Mouse (Mus musculus) left cerebral cortex, adult 11 months (tissue): ENCODE measurements at regions not wholly inside any gene's neighbourhood (a gene's known extent, or its start where the extent isn't known, plus 50 kb on each side); places are given as distances from the start of the nearest gene placed in this dataset.
"Not testable (repeated sequence)": the region's sequence is repeated elsewhere in the genome, so short reads cannot be mapped to it uniquely, and the experiment has no call there.

ENCODE experiments used
- DNase-seq: peaks from one replicate; pipeline ENCODE4 v3.0.0; 2022; ENCODE audit warnings: low spot score

DNA sequence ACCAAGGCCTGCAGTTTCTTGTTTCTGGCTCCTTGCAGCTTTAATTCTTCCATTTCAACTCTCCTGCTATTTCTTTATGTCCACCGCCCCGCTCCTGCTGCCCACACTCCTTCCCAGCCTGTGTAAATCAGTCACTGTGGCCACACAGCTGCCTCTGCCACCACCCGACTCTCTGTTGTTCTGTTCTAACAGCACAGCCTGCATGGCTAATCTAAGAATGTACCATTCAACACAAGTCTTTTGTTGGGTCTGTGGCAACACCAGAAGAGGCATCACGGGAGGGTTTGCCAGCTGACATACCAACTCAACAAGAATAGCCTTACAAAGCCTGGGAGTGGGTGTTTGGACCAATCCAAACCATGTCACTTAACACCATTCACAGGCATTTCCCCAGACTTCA is 264.9 kb upstream of the Pum3 start:
- peak; percentile 42 for DNase-seq

DNA sequence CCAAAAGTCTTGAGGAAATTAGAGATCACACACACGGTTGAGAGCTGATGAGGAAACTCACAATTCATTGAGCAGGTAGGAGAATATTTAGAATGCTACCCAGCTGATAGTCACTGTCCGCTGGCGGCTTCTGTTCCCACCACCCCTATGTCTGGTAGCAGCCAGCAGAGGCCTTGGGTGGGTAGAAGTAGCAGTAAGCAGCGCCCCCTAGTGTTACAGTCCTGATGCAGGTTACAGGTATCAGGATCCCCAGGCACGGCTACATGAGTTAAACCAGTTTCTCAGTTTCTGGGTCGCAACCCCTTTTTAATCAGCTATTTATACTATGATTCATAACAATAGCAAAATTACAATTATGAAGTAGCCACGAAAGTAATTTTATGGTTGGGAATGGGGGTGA is 264.1 kb upstream of the Pum3 start:
- DNase-seq, result no peak

DNA sequence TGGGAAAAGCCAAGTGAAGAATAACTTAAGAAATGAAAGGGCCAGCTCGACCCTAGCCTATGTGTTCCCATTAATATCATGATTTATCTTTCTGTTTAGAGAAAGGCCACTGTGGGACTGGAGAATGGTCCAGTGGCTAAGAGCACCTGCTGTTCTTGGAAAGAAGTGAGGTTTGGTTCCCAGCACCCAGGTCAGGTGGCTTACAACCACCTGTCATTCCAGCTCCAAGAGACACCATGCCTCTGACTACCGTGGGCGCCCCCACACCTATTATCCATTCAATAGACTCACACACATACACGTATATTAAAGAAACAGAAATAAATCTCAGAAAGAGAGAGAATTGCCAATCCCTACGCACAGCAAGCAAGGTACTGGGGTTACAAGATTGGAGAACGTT is 263.3 kb upstream of the Pum3 start:
- DNase-seq, result no peak

DNA sequence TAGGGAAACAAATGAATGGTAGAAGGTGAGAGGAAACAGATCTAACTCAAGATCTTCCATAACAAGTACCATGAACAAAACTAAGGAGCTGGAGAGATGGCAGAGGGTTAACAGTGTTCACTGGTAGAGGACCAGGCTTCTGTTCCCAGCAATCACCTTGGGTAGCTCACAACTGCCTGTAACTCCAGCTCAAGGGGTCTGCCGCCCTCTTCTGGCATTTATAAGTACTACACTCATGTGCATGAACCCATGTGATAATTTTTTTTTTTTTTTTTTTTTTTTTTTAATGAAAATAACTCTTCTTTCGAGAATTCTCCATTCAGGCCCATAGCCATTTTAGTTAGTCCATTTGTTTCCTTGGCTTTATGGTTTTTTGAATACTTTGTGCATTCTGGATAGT is 253.8 kb upstream of the Pum3 start:
- no peak for DNase-seq

DNA sequence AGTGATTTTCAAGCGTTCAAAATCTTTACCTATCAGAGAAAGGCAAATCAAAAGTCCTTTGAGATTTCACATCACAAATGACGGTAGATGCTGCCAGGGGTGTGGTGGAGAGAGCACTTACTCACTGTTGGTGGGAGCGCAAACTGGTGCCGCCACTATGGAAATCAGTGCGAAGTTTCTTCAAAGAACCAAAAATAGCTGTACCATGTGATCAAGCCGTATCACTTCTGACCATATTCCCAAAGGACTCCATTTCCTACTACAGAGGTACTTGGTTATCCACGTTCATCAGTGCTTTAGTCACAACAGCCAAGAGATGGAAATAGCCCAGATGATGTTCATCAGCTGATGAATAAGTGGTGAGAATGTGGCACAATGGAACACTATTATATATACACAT is 249.8 kb upstream of the Pum3 start:
- no peak for DNase-seq

DNA sequence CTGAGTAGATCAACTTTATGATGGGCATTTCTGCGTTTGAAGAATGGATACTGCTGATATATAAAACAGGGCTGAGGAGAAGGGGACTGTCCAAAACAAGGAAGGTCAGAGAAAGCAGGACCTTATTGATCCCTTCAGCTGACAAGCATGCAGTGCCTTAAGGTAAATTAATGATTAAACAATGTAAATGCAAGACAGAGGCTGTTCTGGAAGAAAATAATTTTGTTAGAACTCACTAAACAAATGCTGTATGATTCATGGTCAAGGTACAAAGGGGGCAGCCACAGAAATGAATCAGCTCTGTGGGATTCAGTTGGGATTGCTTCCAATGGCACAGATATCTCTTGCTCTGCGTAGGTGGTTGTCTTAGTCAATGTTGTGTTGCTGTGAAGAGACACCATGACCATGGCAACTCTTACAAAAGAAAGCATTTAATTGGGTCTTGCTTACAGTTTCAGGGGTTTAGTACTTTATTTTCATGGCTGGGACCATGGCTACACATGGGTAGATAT is 243.1 kb upstream of the Pum3 start:
- DNase-seq, result no peak

DNA sequence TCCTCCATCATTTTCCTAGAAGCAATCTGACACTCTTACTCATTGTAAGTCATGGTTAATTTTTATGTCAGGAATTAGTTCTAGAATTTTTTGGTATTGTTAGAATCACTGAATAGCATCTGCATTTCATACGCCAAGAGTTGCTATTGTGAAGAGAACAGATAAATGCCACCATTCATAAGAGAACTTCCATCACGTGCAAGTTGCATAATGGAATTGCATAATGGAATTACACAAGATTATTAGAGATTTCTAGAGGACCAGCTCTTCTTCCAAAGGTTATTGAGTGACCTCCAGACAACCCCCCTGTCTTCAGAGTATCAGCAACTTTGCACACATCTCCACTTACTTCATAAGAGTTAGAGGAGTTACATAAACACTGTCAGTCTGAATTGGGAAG is 233.7 kb upstream of the Pum3 start:
- DNase-seq, result peak; percentile 2

DNA sequence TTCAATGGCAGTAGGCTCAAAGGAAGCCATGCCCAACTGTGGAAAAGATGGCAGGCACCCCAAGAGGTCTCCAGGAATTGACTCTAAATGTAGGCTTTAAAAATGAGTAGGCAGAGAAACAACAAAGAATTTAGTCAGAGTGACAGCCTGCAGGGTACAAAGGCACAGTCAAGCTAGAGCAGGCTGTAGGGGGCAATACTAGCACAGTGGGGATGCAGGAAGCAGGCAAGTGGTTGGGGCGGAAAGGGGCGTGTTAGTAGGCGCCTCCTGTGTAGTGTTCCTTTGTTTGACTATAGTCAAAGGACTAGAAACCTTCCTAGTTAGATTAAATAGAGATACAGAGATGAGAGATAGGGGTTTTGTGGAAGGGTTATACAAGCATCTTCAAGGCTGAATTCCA is 211.4 kb upstream of the Pum3 start:
- DNase-seq, result no peak

DNA sequence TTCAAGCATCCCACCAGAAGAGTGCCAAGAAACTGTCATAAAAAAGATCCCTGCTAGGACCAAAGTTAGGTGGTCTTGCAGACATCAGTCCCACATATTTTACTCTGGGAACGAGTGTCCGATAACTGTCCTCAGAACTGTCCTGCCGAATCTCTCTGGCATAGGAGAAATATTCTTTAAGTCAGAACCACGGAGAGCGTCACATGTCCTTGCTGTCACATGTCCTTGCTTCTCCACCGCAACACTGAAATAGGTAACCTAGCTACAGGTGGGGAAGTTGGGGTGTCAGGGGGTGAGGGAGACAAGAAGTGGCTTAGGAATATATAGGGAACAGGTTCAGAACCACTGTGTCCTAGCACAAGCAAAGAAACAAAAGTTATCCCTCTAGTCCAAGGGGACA is 203.5 kb upstream of the Pum3 start:
- DNase-seq, result no peak

DNA sequence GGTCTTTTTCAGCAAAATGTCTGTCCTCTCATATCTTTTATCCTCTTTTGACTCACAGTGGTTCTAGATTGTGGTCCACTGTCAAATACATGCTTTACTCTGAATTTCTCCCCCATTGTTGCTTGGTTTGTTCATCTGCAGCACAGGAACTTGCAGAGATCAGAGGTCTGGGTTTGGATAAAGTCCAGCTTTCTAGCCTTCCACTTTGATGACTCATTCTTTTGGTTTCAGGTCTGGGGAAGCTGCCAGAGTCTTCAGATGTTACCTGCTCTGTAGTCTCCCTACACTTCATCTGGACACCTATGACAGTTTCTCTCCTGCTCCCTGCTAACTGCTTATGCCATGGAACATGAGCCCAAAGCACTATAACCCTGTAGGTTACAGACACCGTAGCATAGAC is 198.0 kb upstream of the Pum3 start:
- DNase-seq, result no peak

DNA sequence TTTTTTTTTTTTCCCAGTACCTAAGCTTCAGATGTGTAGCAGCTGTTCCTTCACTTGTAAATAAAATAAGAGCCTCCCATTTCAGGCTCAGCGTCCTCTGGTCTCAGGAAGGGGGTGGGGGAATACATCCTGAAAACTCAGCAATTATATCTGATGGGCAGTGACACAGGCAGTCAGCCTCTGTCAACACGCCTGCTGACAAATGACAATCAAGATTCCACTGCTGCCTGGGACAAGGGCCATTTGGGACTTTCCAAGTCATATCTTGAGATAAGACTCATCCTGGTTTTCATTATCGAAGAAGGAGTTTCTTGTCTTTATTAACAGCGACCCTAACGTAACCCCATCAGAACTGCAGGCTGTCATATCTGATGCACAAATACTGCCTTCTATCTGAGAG is 187.9 kb upstream of the Pum3 start:
- no peak for DNase-seq

DNA sequence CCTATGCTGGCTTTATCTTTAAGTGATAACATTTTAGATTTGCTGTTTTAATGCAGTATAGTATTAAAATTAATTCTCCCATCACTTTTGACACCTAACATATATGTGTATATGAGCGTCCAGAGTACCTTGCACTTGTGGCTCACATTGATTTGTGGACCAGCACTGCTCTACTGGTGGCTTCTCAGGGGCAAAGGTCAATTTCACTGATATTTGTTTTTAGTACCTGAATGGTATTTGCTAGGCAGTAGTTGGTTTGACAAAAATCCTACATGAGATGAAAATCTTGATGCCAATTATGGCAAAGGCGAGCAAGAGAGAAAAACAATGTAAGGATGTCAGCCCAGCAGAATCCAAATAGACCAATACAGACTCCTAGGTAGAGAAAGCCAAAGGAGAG is 177.3 kb upstream of the Pum3 start:
- DNase-seq, result no peak

DNA sequence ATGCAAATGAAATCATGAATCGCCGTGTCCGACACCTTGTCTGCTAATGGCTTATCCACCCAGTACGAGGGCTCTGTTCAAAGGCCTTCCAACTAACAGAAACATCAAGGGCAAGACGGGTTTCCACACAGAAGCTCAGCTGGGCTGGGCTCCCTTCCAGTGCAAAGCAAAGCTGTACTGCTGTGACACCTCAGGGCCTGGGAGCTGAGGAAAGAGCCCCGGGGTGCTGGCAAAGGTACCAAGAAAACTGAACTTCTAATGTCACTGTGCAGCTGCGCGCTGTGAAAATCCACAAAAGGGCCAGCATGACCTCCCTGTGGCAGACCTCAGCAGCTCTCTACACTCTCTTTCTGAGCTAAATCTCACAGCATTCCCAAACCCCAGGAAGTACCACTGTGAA is 173.7 kb upstream of the Pum3 start:
- no peak for DNase-seq

DNA sequence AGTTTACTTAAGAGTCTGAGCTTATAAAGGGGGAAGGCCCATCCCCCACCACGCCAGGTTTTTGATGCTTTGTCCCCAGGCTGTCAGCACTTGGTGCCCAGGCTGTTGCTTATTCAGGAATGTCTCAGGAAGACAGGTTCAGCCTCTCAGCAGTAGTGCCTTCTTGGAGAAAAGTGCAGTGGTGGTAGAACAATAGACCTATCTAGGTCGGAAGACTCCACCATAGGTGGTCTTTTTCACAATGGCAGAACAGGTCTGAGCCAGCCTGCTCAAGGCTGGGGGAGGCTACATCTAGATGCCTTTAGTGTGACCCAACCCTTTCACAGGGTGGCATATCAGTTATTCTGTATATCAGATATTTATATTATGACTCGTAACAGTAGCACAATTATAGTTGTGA is 171.9 kb upstream of the Pum3 start:
- DNase-seq, result no peak

DNA sequence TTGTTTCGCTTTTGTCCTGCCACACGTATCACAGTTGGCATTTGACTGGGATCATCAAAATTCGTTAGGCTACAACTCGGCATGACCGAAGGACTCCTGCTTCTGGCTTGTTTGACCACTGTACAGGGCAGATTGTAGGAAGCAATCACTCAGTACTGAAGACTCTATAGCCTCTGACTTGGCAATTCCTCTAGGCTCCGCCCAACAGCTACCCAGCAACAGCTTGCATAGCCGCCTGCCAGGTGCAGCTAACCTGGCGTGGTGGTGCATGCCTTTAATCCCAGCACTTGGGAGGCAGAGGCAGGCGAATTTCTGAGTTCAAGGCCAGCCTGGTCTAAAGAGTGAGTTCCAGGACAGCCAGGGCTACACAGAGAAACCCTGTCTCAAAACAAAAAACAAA is 170.8 kb upstream of the Pum3 start:
- not testable (repeated sequence) for DNase-seq

DNA sequence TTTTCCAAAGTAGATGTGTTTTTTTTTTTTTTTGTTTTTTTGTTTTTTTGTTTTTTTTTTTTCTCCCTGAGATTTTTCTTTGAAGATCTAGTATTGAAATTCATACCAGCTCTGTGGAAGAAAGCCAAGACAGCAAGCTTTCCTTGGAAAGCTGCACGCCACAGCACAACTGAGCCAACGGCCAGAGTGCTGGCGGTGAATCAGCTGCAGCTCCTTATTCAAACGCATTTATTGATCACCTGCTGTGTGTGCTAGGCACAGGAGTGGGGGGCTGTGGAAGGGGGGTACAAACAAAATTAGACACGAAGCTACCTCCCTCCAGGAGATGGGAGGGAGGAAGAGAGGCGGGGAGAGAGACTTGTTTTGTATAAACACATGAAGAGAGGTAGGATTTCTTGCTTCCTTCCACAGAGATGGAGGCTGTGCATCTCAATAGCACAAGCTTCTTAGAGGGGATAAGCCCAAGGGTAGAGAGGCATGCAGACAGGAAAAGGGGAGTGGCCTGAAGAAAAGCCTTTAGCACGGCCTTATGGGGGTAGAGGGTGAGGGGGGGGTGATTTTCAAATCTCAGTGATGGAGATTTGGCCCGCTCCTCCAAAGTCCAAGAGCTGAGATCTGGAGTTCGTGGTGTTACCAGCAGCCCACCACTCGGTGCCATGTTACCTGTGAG is 170.1 kb upstream of the Pum3 start:
- DNase-seq, result peak; percentile 11

DNA sequence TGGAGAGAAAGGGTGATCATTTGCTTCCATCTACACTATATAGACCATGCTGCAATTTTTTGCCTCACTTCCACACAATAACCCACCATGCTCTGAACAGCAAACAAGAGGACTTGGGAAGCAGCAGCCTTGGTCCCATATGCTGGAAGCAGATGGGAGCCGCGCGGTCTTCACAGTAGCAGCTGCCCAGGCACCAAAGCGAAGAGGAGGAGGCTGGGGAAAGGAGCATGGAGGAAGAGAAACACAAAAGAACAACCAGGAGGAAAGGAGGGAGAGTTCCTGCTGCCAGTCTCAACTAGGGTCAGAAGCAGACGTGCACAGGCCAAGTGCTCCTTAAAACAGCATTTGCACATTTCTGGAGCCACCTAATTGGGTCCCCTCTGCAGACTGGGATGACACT is 168.7 kb upstream of the Pum3 start:
- DNase-seq, result no peak

DNA sequence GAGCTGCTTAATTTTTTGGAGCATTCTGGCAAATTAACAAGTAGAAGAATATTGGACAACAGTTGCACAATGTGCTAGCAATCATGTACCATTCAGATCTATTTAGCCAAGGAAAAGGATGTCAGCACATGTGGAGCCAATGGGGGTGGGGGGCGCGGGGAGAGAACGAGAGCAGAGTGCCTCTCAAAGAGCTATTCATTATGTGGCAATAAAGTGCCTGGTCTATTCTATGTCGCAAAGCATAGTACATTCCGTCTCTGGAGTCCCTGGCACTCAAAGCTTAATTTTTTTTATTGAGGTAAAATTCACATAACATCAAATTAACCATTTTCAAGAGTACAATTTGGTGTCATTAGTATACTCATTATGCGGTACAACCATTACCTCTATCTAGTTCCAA is 155.9 kb upstream of the Pum3 start:
- no peak for DNase-seq

DNA sequence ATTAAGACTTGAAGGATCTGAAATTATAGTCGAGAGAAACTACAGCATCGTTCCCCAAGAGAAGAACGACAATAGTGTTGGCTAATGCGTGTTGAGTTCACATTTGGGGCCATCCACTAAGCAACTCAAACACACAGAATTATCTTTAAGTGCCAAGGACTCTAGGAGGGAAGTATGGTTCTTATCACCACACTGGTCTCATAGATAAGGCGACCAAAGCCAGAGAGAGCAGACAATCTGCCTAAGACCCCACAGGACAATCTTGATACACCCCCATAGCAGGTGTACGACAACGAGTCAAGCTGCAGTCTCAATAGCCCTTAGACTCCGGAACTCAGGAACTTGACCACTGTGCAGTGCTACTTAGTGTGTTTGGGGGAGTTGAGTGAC is 152.5 kb upstream of the Pum3 start:
- DNase-seq, result no peak

DNA sequence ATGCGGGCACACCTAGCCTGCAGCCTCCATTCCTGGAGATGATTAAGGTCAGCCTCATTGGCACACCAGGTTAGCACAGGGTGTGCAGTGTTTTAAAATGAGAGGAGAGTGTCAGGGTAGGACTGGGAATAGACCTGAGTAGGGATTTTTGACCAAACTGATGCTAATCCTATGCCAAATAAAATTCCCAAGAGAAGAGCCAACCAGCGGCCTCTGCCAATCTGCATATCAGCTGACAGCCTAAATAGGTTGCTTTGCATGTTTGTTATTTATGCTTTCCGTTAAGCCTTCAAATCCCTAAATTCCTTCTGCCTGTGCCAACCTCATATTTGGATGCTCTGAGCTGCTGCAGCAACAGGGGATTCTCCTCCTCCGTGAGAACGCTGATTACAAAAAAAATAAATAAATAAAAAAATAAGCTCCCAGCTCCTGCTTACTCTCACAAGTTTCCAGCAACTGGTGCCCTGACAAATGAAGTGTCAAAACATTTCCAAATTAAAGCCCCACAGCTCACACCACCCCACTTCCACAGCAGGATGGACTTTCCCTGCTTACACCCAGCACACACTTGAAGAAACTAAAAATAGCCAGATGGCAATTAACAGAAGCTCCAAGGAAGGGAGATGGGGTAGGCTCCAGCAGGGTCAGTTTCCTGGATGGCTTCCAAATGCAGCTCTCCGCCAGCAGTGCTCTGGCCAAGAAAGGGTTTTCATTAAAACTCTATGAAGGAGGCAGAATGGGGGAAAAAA is 151.9 kb upstream of the Pum3 start:
- DNase-seq, result no peak

DNA sequence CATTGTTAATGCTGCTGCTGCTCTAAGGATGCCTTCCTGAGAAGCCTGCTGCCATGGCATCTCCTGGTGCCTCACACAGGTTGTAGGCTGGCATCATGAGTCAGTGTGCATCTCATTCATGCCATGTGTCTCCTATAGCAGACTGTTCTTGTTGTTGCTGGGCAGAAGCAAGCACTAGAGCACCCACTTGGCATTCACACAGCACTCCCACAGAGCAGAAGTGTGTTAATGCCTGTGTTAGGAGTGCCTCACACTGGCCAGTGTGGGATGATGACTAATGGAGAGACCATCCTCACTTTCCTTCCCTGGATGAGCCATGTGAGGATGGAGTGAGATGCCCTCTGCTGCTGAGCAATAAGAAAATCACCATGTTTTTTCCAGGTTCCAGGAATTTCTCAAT is 146.9 kb upstream of the Pum3 start:
- DNase-seq, result peak; percentile 25

DNA sequence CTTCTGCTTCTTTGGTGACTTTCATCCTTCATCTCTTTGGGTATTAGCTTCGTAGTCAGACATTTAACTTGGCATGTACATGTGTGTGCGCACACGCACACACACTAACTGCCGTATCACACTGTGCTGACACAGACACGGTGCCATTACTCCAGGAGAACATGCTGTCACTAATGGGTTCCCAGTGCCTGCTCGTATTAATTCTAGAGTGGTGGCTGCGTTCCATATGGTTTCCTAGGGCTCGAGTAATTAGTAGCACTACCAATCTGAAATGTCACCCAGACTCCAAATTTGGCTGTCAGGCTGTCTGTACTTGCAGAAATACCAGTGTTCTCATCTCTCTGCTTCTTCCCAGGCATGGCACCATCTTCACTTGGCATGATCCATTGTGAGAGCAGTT is 137.3 kb upstream of the Pum3 start:
- no peak for DNase-seq

DNA sequence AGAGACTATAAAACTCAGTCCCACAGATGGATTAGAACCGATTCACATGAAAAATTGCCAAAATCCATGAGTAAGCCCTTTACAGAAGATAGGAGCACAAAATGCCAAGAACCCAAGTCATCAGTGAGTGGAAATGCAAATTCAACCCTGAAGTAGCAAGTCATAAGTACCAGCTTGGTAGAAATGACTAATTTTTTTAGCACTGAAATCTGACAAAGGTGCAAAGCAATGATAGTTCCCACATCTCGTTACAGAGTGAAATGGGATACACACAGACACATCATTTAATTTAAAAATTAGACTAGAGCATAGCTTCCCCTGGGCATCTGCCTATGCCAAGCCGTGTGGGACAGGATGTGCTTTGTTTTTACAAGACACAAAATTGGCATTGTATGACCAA is 136.4 kb upstream of the Pum3 start:
- DNase-seq, result no peak

DNA sequence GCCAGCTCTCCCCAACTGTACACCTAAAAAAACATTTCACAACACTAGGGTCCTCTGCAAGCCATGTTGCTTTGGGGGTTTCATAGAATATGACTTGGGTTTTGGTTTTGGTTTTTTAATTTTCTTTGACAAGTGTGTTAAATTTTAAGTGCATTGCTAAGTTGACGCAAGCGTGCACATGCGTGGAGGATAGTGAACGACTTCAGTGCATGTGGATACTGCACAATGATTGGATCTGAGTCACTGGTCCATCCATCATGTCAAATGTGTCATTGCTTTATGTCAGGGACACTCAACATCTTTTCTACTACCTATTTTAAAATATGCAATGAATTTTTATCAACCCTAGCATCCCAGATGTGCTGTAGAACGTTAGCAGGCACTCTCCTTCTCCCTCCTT is 134.5 kb upstream of the Pum3 start:
- no peak for DNase-seq
